13 mouse cellular contexts compared by ENCODE assay signal in genomic region chr5:143125601-143126000, GRCm38 (mm10). TPM values are rescaled to one million over a fixed set of nuclear protein-coding genes. Genes with fewer than 3 reads are reported as not detected.
DNase-seq lines count a peak whose midpoint lies in the region; ATAC-seq lines count a peak whose summit lies in the region.
"Had no signal": no experiment of that assay in that cellular context is flagged by ENCODE, and none has a peak within 500 bp of the region (broad histone marks: within the 10 kb centered on the region; RNA-seq: fewer than 3 reads in every experiment).

No protein-coding gene starts in this region.

- intact Hi-C loops in left cerebral cortex, postnatal 14 days (cut with DNase I) = no loop called here

- no peaks in the 10 kb centered on the region for H3K4me1 ChIP-seq in neural tube, embryonic 14.5 days (ENCODE audit: control insufficient read depth, insufficient read depth, low read length)
- peaks cover 10% of the 10 kb centered on the region for H3K4me1 ChIP-seq in hindbrain, embryonic 15.5 days (replicated peaks)
- H3K4me1 ChIP-seq: limb, embryonic 13.5 days had no signal

- H3K27ac ChIP-seq in neural tube, embryonic 14.5 days (ENCODE audit: low read depth, low read length) = no peak overlapping the region
- peak overlapping the region; percentile 77 for H3K27ac ChIP-seq in hindbrain, embryonic 15.5 days (replicated peaks)
- H3K27ac ChIP-seq: limb, embryonic 13.5 days had no signal

- H3K36me3 ChIP-seq in neural tube, embryonic 14.5 days (ENCODE audit: control insufficient read depth, insufficient read depth, low read length) = no peaks in the 10 kb centered on the region
- no peaks in the 10 kb centered on the region for H3K36me3 ChIP-seq in hindbrain, embryonic 15.5 days
- H3K36me3 ChIP-seq: limb, embryonic 13.5 days had no signal

- no peak for DNase-seq in neural tube, embryonic 10.5 days (ENCODE audit: extremely low spot score, low spot score)
- peak; percentile 63 to 77 for DNase-seq in left cerebral cortex, postnatal 14 days (ENCODE audit: low spot score in 2 of 2)
- DNase-seq in telencephalon, adult 2 months (ENCODE audit: low read depth, low spot score) = peak; percentile 62
- DNase-seq in thymus, postnatal 14 days = no peak
- DNase-seq in spleen, adult 18-20 months = no peak
- DNase-seq: B cell, adult 2 months; cerebellum, adult 9-11 months had no signal

- 0 out of 2 replicates have a peak, but pooled peaks have one; percentile 11 for ATAC-seq in neural tube, embryonic 14.5 days (ENCODE audit: low read depth)
- ATAC-seq in hindbrain, embryonic 15.5 days (ENCODE audit: low FRiP score, low read depth) = peak; percentile 78
- no peak for ATAC-seq in megakaryocyte, adult 5-6 weeks (ENCODE audit: poor library complexity, severe bottlenecking)

- WGBS in neural tube, embryonic 14.5 days = 35% methylated on average over 7 of the region's 7 CpGs
- 22% methylated on average over 7 of the region's 7 CpGs for WGBS in hindbrain, embryonic 15.5 days

- no peak overlapping the region for H3K9ac ChIP-seq in neural tube, embryonic 14.5 days (replicated peaks; ENCODE audit: low read depth, low read length)
- H3K9ac ChIP-seq in hindbrain, embryonic 15.5 days = no peak overlapping the region
- H3K9ac ChIP-seq: limb, embryonic 13.5 days had no signal

- H3K4me2 ChIP-seq in neural tube, embryonic 14.5 days (ENCODE audit: low read depth, low read length) = no peak overlapping the region
- 0 out of 2 replicates have a peak overlapping the region, but pooled peaks have one; percentile 8 for H3K4me2 ChIP-seq in hindbrain, embryonic 15.5 days
- H3K4me2 ChIP-seq: limb, embryonic 13.5 days had no signal

- H3K9me3 ChIP-seq in neural tube, embryonic 14.5 days (ENCODE audit: control insufficient read depth, low read length) = peaks cover 4% of the 10 kb centered on the region; the same call in 1 of the 2 replicates
- H3K9me3 ChIP-seq in hindbrain, embryonic 15.5 days = no peaks in the 10 kb centered on the region; the same call in 1 of the 2 replicates

- no peaks in the 10 kb centered on the region for H3K27me3 ChIP-seq in neural tube, embryonic 14.5 days (ENCODE audit: control insufficient read depth, insufficient read depth, low read length)
- H3K27me3 ChIP-seq in hindbrain, embryonic 15.5 days = no peaks in the 10 kb centered on the region
- H3K27me3 ChIP-seq: limb, embryonic 13.5 days had no signal

- H3K4me3 ChIP-seq in neural tube, embryonic 14.5 days (ENCODE audit: low read depth, low read length) = no peak overlapping the region
- H3K4me3 ChIP-seq in hindbrain, embryonic 15.5 days = no peak overlapping the region
- H3K4me3 ChIP-seq: limb, embryonic 13.5 days had no signal

RNA-seq across cellular contexts. Expression of gene Rnf216, which starts 12.8 kb away (rescaled TPM):
- 25.0 and 36.8 TPM in 2 replicates for polyA plus RNA-seq in neural tube, embryonic 14.5 days (2014; fragmentation: Nextera tagmentation; extraction: Ambion mirVana)
- 30.4 and 30.8 TPM in 2 replicates for polyA plus RNA-seq in hindbrain, embryonic 15.5 days (2015; fragmentation: Nextera tagmentation; extraction: Ambion mirVana)
- total RNA-seq in left cerebral cortex, postnatal 14 days (2021) = 10 to 100 TPM; 38.8 to 41.0 TPM
- total RNA-seq in megakaryocyte, adult 5-6 weeks (2015) = 37.2 and 44.1 TPM in 2 replicates
- total RNA-seq in megakaryocyte, adult 5-6 weeks (2017) = 38.1 and 57.9 TPM in 2 replicates

RNA-seq across cellular contexts. Expression of gene Olfr718-ps1, which starts 21.8 kb away (rescaled TPM):
- 0.04 TPM in 1 of 2 replicates, not detected in the other for polyA plus RNA-seq in neural tube, embryonic 14.5 days (2014; fragmentation: Nextera tagmentation; extraction: Ambion mirVana)
- 0.04 and 0.07 TPM in 2 replicates for polyA plus RNA-seq in hindbrain, embryonic 15.5 days (2015; fragmentation: Nextera tagmentation; extraction: Ambion mirVana)
- total RNA-seq in left cerebral cortex, postnatal 14 days (2021) = under 1 TPM; 0.11 to 0.13 TPM
- not detected in 2 replicates for total RNA-seq in megakaryocyte, adult 5-6 weeks (2015)
- total RNA-seq in megakaryocyte, adult 5-6 weeks (2017) = not detected in 2 replicates
- total RNA-seq: heart, postnatal 25 days had no signal
- polyA plus RNA-seq: spleen, adult 2 months had no signal

RNA-seq across cellular contexts. Expression of gene Rbak, which starts 55.0 kb away (rescaled TPM):
- polyA plus RNA-seq in neural tube, embryonic 14.5 days (2014; fragmentation: Nextera tagmentation; extraction: Ambion mirVana) = 16.6 and 20.9 TPM in 2 replicates
- 13.8 TPM in 2 replicates for polyA plus RNA-seq in hindbrain, embryonic 15.5 days (2015; fragmentation: Nextera tagmentation; extraction: Ambion mirVana)
- total RNA-seq in left cerebral cortex, postnatal 14 days (2021) = 10 to 100 TPM; 15.2 to 15.6 TPM
- total RNA-seq in megakaryocyte, adult 5-6 weeks (2015) = 3.8 and 5.1 TPM in 2 replicates
- total RNA-seq in megakaryocyte, adult 5-6 weeks (2017) = 6.6 and 8.7 TPM in 2 replicates

RNA-seq across cellular contexts. Expression of gene Spdye4b, which starts 55.2 kb away (rescaled TPM):
- polyA plus RNA-seq in neural tube, embryonic 14.5 days (2014; fragmentation: Nextera tagmentation; extraction: Ambion mirVana) = not detected in 2 replicates
- not detected in 2 replicates for polyA plus RNA-seq in hindbrain, embryonic 15.5 days (2015; fragmentation: Nextera tagmentation; extraction: Ambion mirVana)
- not detected for total RNA-seq in left cerebral cortex, postnatal 14 days (2021)
- total RNA-seq in megakaryocyte, adult 5-6 weeks (2015) = not detected in 2 replicates
- total RNA-seq in megakaryocyte, adult 5-6 weeks (2017) = not detected in 2 replicates
- total RNA-seq: heart, postnatal 25 days had no signal
- polyA plus RNA-seq: limb, embryonic 13.5 days; spleen, adult 2 months had no signal

Comparison
In these comparisons a context has a peak if more than half of its experiments do, and no peak if none do; other contexts are left out.
1. DNase-seq: peak in left cerebral cortex, postnatal 14 days (2 of 2) and telencephalon, adult 2 months (single experiment); none in neural tube, embryonic 10.5 days (single experiment), thymus, postnatal 14 days (single experiment) and spleen, adult 18-20 months (0 of 2).